Mouse (Mus musculus) layer of hippocampus, postnatal 10 days (tissue): ENCODE data around the gene Farp2. TPM values are rescaled to one million over a fixed set of nuclear protein-coding genes. Genes with fewer than 3 reads are reported as not detected.
"Not testable (repeated sequence)": the region's sequence is repeated elsewhere in the genome, so short reads cannot be mapped to it uniquely, and the experiment has no call there.

Experiments used
- DNase-seq, 2 experiments: peaks; one replicate each; pipeline ENCODE4 v3.0.0; 2021; ENCODE audit warnings: low spot score in 2 of 2
- long read RNA-seq: library from polyadenylated mRNA; stranded (forward); transcript quantifications from one replicate; pipeline ENCODE4 v2.0.0, GENCODE M21; 2023
- total RNA-seq, 2 experiments: library from RNA; stranded (reverse); gene quantifications; 2 replicates each; pipeline ENCODE4 v1.2.3; 2021

Farp2 gene
- 10 to 100 TPM; 11.0 to 12.0 TPM for total RNA-seq
- long read RNA-seq, partial matches to known transcripts: 1 of 8 reads
- long read RNA-seq, other reads (novel, unspliced or antisense): 4 of 8 reads

GRCm38 (mm10) chr1:93511585-93512350 is at the start of gene Farp2:
Farp2 (plus strand) TSS chr1:93512079.
- peak; percentile 83 to 92 for DNase-seq

DNA sequence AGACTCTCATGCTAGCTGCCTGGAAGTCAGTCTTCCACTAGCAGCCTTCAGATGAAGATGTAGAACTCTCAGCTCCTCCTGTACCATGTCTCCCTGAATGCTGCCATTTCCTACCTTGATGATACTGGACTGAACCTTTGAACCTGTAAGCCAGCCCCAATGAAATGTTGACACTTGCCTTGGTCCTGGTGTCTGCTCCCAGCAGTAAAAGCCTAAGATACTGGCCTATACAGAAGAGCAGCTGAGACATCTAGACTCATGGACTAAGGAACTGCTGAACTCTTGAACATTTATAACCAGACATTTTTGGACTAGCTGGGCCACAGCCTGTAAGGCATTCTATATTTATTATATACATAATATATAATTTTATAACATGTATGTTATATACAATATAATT is 46.8 kb upstream of the Farp2 start:
- no peak for DNase-seq

DNA sequence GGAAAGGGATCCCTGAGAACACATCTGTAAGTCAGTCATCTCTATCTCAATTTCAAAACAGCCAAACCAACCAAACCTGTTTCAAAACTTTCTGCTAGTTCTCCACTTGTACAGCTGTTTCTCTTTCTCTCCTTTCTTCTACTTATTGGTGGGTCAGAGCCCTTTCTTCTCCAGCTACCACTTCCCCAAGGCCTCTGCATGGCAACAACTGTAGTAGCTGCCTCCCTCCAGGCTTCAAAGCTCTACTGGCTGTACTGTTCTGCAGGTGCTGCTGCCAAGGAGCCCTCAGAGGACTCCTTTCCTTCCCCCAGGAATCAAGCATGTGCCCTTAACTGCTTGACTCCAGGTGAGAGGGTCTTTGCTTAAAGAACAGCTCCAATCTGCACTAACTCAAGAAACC is 46.1 kb upstream of the Farp2 start:
- DNase-seq: no peak

- DNase-seq: no peak
Observed at GRCm38 (mm10) chr1:93468626-93469025, 43.3 kb upstream of the Farp2 start.

DNA sequence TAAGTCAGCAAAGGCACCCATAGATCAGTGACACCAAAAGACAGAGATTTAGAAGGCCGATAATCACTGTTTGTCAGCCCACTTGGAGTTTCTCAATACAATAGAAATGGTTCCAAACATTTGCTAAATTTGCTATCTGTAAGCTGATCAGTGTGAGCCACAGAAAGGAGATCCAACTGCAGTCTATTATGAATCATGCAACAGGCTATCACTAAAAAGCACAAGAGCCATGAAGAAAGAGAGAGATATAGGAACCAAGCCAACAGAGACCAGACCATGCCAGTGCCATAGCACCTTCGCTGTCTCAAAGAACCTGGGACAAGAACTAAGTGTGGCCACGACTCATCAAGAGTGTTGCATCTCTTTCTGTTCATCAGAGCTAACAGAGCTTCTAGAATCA is 36.2 kb upstream of the Farp2 start:
- no peak for DNase-seq

- peak; percentile 97 to 98 for DNase-seq
Observed at GRCm38 (mm10) chr1:93477758-93478585, 33.9 kb upstream of the Farp2 start.

DNA sequence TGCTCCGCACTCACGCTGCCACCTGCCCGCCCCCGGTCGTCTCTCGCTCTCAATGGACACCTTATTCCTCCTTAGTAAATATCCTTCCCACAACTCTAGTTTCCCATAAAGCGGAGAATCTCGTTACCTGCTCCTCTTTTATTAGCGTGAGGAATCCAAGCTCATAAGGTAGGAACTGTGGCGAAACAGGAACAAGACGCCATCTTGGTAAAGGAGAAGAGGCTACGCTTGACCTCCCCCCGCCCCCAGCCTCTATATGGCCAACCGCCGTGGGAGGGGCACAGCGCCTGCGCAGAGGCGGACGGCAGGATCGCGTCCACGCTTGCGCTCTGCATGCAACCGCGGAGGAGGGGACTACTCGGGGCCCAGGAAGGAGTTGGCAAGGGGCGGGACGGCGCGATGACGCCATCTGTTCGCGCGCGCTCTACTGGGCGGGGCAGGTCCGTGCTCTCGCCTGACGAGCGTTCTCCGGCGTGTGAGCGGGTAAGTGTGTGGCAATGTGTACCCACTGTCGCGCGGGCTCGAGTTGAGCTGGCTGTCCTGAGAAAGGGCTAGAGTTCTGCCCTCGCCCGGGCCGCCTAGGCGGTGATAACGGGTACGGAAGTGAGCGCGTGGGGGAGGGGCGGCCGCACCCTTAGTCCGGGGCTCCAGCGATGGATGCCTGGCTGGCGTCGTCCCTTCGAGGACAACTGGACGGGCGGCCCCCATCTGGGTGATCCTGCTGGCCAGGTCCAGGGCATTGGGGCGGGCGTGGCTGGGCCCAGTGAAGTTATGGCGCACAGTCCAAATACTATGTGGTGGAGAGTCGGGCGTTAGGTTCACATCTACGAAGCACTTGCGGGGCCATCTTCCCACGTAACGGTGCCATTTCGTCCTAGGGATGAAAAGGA is 33.0 kb upstream of the Farp2 start, which contains the start of gene Hdlbp:
Gene Hdlbp, minus strand, starts transcription at position 230 of the 890 bp plus-strand sequence.
- peak; percentile 99 for DNase-seq

DNA sequence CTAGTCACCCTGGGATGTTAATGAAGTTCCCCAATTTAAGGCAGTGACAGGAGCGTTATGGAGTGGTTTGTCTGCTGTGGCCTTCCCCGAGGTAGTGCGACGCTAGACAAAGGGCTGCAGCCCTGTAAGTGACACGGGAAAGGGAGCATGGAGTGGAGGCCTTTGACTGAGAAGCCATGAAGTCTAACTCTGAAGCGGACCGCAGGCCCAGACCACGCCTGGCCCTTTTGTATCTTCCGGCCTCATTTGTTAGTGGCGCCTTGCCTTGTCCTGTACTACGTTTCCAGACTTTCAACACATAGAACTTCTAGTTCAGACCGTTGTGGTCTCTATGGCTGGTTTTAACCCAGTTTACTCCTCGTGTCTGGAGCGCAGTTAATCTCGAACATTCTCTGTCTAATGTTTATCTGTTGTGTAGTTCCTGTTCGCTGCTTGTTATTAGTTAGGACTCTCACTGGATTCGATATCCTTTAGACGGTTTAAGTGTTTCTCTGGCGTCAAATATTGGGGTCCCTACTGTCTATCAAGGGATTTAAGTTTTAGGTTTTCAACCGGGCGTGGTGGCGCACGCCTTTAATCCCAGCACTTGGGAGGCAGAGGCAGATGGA is 32.3 kb upstream of the Farp2 start:
- DNase-seq: no peak

GRCm38 (mm10) chr1:93486302-93486701 is 25.6 kb upstream of the Farp2 start:
- DNase-seq: not testable (repeated sequence)

GRCm38 (mm10) chr1:93495312-93495711 is 16.6 kb upstream of the Farp2 start:
- DNase-seq: no peak

DNA sequence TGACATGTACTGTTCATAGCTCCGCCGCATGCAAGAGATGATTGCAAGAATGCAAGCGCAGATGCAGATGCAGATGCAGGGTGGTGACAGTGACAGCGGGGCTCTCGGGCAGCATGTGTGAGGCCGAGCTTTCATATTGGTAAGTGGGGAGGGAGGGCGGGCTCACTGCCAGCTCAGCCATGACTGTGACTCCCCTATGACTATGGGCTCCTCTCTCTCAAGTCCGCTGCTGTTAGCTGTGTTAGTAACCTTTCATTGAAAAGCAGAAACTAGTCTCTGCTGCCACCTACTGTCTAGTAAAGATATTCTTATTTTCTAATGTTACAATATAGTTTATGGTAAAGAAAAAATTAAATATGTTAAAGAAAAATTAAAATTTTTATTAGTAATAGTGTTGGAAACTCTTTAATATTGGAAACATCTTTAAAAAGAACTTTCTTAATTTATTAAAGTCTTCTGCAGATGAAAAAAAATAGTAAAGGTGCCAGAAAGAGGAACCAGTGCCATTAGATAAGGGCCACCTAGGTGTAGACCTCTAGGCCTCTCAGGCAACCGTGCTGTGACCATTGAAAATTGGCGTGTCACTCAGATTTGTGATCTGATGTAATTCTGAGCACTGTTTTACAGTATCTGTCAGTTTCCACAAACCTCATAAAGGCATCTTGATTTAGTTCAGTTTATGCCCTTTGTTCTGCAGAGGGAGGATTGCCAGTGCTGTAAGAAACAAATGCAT is 4.8 kb upstream of the Farp2 start:
- peak in 1 of 2 experiments; percentile 15 for DNase-seq

DNA sequence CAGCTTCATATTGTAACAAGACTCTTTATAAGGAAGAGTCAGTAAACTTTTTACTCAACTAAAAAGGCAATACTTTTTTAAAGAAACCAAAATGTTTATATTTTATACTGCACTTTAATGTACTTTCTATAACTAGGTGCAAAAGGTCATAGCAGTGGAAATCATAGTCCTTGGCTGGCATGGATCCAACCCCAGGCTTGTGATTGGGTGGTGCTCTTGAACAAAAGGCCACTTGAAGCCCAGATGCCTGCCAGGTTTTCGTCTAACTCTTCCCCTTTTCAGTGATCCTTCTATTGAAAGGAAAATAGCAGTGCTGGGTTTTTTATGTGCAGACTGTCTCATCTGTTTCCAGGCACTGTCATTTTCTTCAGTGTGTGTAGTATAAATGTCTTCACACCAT is 3.3 kb upstream of the Farp2 start:
- not testable (repeated sequence) for DNase-seq

- no peak for DNase-seq
Observed at GRCm38 (mm10) chr1:93512351-93512690, 442 bp downstream of the Farp2 start.

- DNase-seq: no peak
Observed at GRCm38 (mm10) chr1:93513221-93513620, 1.3 kb downstream of the Farp2 start.

GRCm38 (mm10) chr1:93521491-93521890 is 9.6 kb downstream of the Farp2 start:
- no peak for DNase-seq

DNA sequence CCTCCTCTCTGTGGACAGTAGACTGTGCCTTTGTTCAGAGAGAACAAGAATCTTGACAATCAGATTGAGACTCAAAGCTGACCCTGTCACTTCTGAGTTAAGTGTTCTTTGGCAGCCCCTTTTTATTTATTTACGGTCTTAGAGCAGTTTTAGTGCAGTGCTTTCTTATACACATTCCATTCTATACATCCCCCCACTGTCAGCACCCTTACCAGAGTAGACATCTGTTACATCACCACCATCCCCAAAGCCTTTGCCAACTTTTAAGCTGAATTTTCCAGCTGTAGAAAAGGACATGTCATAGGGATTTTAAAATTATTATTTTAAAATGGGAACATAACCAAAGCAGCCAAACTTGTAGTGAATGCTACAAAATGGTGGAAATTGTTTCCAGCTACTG is 10.4 kb downstream of the Farp2 start:
- no peak for DNase-seq

- no peak for DNase-seq
Observed at GRCm38 (mm10) chr1:93529801-93530200, 17.9 kb downstream of the Farp2 start.

DNA sequence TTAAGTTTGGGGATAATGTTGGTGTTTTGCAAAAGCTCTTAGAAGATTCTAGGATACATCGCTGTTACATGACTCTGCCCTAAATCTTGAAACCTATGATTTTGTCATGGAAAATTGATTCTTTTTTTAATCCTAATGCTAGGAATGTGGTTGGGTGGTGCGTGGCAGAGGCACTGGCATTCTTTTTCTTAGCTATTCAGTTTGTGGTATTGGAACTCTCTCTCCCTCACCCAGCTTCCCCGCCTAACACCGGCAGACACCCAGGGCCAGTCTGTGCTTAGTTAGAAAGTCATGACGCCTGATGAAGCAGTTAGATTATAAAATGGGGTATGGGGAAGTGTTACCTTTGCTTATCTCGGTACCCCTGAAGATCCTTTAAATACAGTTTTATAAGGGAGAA is 25.3 kb downstream of the Farp2 start:
- DNase-seq: no peak

GRCm38 (mm10) chr1:93543196-93543595 is 31.3 kb downstream of the Farp2 start:
- no peak for DNase-seq

- no peak for DNase-seq
Observed at GRCm38 (mm10) chr1:93547286-93547685, 35.4 kb downstream of the Farp2 start.
